Mouse (Mus musculus) neural tube, embryonic 14.5 days (tissue): ENCODE results near the gene Ywhah. TPM values are rescaled to one million over a fixed set of nuclear protein-coding genes. Genes with fewer than 3 reads are reported as not detected.

Experiments
- ATAC-seq: fragments of 200-750 bp; cut with Nextera tagmentation; 2 replicates; pipeline ENCODE4 v1.8.0; 2017; ENCODE audit warnings: low read depth, mild to moderate bottlenecking, moderate TSS enrichment, moderate library complexity
- H3K27ac ChIP-seq: fragments of 300-500 bp; sonication (generic); 2 replicates; pipeline ENCODE4 v1.5.1; 2014; ENCODE audit warnings: low read depth, mild to moderate bottlenecking, control low read depth, low read length, moderate library complexity, mixed read lengths
- H3K27me3 ChIP-seq: fragments of 300-500 bp; sonication (generic); 2 replicates; pipeline ENCODE4 v1.6.1; 2014; ENCODE audit warnings: low read length; ENCODE audit not compliant: control insufficient read depth, insufficient read depth
- H3K36me3 ChIP-seq: fragments of 300-500 bp; sonication (generic); 2 replicates; pipeline ENCODE4 v1.6.1; 2014; ENCODE audit warnings: low read length, mixed read lengths; ENCODE audit not compliant: control insufficient read depth, insufficient read depth
- H3K4me1 ChIP-seq: fragments of 300-500 bp; sonication (generic); 2 replicates; pipeline ENCODE4 v1.6.1; 2014; ENCODE audit warnings: low read length; ENCODE audit not compliant: control insufficient read depth, insufficient read depth
- H3K4me2 ChIP-seq: fragments of 300-500 bp; sonication (generic); 2 replicates; pipeline ENCODE4 v1.6.1; 2014; ENCODE audit warnings: mild to moderate bottlenecking, low read depth, low read length, control low read depth
- H3K4me3 ChIP-seq: fragments of 300-500 bp; sonication (generic); 2 replicates; pipeline ENCODE4 v1.5.1; 2014; ENCODE audit warnings: low read depth, low read length, control low read depth, mixed read lengths
- H3K9ac ChIP-seq: fragments of 300-500 bp; sonication (generic); replicated peaks from 2 replicates; pipeline ENCODE4 v1.6.1; 2014; ENCODE audit warnings: low read depth, mild to moderate bottlenecking, control low read depth, low read length, mixed read lengths
- H3K9me3 ChIP-seq: fragments of 300-500 bp; sonication (generic); 2 replicates; pipeline ENCODE4 v1.6.1; 2016; ENCODE audit warnings: low read length; ENCODE audit not compliant: control insufficient read depth
- WGBS: fragments of 180-500 bp; shearing (Covaris S2); extraction: QIAGEN DNeasy Blood & Tissue Kit; methylation state at CpG from one replicate; pipeline ENCODE4 v1.1.7; 2014; 5-methylcytosine and 5-hydroxymethylcytosine counted together
- polyA plus RNA-seq: library from polyadenylated mRNA; unstranded; fragments of >200 nt; fragmentation: Nextera tagmentation; extraction: Ambion mirVana; gene quantifications from 2 replicates; pipeline ENCODE4 v1.2.1, GENCODE M21; 2014

Ywhah gene
- 776 and 794 TPM in 2 replicates for polyA plus RNA-seq

DNA sequence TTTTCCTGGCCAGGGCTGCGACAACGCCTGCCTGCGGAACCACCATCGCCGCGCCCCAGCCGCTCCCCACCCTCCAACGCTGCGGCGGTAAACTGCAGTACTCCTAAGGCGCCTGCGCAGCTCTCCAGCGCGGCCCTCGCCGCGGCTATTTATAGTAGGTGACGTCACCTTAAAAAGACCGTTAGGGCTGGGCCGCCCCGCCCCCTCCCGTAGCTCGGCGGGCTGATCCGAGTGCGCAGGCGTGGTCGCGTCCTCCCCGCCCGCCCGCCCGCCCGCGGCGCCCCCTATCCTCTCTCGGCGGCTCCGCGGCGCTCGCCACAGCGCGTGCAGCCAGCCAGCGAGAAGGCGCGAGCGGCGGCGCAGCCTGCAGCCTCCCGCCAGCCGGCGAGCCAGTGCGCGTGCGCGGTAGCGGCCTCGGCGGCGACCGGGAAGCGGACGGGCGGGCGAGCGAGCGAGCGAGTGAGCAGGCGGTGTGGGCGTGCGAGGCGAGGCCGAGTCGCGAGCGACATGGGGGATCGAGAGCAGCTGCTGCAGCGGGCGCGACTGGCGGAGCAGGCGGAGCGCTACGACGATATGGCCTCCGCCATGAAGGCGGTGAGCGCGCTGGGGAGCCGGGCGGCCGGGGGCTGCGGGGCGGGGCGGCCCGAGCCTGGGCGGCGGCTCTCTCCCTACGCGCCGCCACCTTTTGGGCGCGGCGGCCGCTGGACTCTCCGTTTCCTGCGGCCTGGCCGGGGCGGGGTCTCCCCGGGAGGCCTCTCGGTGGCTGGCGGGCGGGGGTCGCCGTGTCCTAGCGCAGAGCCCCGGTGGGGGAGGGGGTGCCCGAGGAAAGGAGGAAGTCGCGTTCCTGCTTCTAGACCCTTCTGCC is at the start of gene Ywhah:
TSS of gene Ywhah (plus strand) at position 256 of the 865 bp plus-strand sequence.
- H3K4me2 ChIP-seq: peak within 1 kb of the TSS; percentile 87
- peak; percentile 96 for ATAC-seq
- H3K9me3 ChIP-seq: no peaks in the 10 kb centered on the region
- H3K4me3 ChIP-seq: peak within 1 kb of the TSS; percentile 86
- H3K36me3 ChIP-seq: no peaks in the 10 kb centered on the region; the same call in 1 of the 2 replicates
- peak within 1 kb of the TSS; percentile 99 for H3K27ac ChIP-seq
- H3K27me3 ChIP-seq: no peaks in the 10 kb centered on the region
- under 1% methylated on average over 86 of the region's 121 CpGs for WGBS
- peaks cover 41% of the 10 kb centered on the region for H3K4me1 ChIP-seq
- H3K9ac ChIP-seq: peak within 1 kb of the TSS; percentile 97

GRCm38 (mm10) chr5:32976541-32976940 is 42.1 kb upstream of the Ywhah start:
- Histone ChIP-seq H3K4me2 (no peak overlapping the region), H3K9me3 (no peaks in the 10 kb centered on the region), H3K4me1 (no peaks in the 10 kb centered on the region; the same call in 1 of the 2 replicates), H3K4me3 (no peak overlapping the region), H3K36me3 (peaks cover 4% of the 10 kb centered on the region; the same call in 1 of the 2 replicates), H3K27ac (no peak overlapping the region), H3K27me3 (no peaks in the 10 kb centered on the region), H3K9ac (no peak overlapping the region)
- 93% methylated on average over 4 of the region's 4 CpGs for WGBS
- no peak for ATAC-seq

DNA sequence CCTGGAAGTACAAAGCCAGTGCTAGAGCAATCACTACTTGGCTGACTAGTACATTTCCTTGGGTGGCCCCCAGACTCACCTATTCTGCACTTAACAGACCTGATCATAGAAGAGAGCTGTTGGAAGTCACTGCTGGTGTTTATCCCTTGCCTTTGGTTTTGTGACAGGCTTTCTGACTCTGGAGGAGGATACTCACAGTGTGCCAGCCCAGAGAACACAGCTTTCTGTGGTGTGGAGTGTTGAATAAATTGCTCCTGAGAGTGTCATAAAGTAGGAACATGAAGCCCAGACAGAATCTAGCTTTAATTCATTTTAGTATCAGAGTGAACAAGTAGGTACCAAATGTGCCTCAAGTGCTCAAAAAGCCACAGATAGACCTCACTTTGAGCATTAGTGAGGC is 41.4 kb upstream of the Ywhah start:
- Histone ChIP-seq H3K4me1 (no peaks in the 10 kb centered on the region; the same call in 1 of the 2 replicates), H3K4me3 (no peak overlapping the region), H3K9me3 (no peaks in the 10 kb centered on the region), H3K4me2 (no peak overlapping the region), H3K9ac (no peak overlapping the region), H3K36me3 (peaks cover 4% of the 10 kb centered on the region; the same call in 1 of the 2 replicates), H3K27ac (no peak overlapping the region), H3K27me3 (no peaks in the 10 kb centered on the region)
- ATAC-seq: no peak

DNA sequence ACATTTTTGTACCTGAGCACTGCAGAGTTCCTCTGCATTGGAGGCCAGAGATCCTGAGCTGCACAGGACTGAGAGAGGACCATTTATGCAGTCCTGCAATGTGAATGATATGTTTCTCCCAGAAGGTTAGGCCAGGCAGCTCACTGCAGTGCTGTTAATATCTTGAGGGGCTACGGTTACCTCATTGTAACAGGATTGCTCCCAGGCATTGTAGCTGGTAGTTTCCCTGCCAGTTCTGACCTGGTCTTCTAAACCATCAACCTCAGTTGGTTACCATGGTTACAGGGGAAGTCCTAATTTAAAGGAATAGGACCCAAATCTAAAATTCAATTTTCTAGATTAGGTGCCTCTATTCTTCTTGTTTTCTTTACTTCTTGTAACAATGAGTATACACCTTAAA is 33.2 kb upstream of the Ywhah start:
- H3K27ac ChIP-seq: no peak overlapping the region

GRCm38 (mm10) chr5:32987873-32988272 is 30.7 kb upstream of the Ywhah start:
- no peak overlapping the region for H3K27ac ChIP-seq
- peak; percentile 67; the same call in 1 of the 2 replicates for ATAC-seq

More for the DNA sequence above, 33.2 kb upstream of the Ywhah start:
- Histone ChIP-seq H3K9me3 (no peaks in the 10 kb centered on the region), H3K4me3 (no peak overlapping the region), H3K9ac (no peak overlapping the region), H3K27me3 (no peaks in the 10 kb centered on the region), H3K4me2 (no peak overlapping the region), H3K36me3 (peaks cover 9% of the 10 kb centered on the region; the same call in 1 of the 2 replicates), H3K4me1 (no peaks in the 10 kb centered on the region)
- WGBS: 46% methylated on average over 1 of the region's 1 CpGs
- ATAC-seq: no peak

GRCm38 (mm10) chr5:32989959-32990640 is 28.5 kb upstream of the Ywhah start:
- H3K4me1 ChIP-seq: no peaks in the 10 kb centered on the region
- no peak for ATAC-seq
- 83% methylated on average over 13 of the region's 13 CpGs for WGBS
- H3K4me3 ChIP-seq: no peak overlapping the region
- no peaks in the 10 kb centered on the region for H3K36me3 ChIP-seq
- H3K9ac ChIP-seq: no peak overlapping the region
- H3K4me2 ChIP-seq: no peak overlapping the region
- no peaks in the 10 kb centered on the region for H3K9me3 ChIP-seq
- no peaks in the 10 kb centered on the region for H3K27me3 ChIP-seq
- H3K27ac ChIP-seq: no peak overlapping the region

More at GRCm38 (mm10) chr5:32987873-32988272, 30.7 kb upstream of the Ywhah start:
- H3K9ac ChIP-seq: no peak overlapping the region
- H3K4me2 ChIP-seq: no peak overlapping the region
- no peak overlapping the region for H3K4me3 ChIP-seq
- no peaks in the 10 kb centered on the region for H3K27me3 ChIP-seq
- H3K9me3 ChIP-seq: no peaks in the 10 kb centered on the region
- H3K4me1 ChIP-seq: no peaks in the 10 kb centered on the region
- 38% methylated on average over 1 of the region's 1 CpGs for WGBS
- H3K36me3 ChIP-seq: peaks cover 5% of the 10 kb centered on the region; the same call in 1 of the 2 replicates

DNA sequence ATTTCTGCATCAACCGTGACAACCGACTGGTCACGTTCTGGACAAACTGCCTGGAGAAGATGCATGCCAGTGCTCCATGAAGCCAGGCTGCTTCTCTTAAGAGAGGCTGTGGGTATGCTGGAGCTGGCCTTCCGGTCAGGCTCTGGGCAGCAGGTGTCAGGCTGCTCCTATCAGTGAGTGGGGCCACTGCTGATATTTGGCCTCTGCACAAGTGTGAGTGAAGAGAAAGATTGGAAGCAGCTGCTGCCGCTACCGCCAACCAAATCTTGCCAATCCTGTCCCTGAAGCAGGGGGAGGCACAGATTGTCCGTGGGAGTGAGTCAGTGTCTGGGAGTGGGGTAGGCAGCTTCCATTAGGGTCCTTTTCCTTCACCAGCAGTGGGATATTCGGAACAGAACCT is 27.5 kb upstream of the Ywhah start:
- no peak for ATAC-seq

DNA sequence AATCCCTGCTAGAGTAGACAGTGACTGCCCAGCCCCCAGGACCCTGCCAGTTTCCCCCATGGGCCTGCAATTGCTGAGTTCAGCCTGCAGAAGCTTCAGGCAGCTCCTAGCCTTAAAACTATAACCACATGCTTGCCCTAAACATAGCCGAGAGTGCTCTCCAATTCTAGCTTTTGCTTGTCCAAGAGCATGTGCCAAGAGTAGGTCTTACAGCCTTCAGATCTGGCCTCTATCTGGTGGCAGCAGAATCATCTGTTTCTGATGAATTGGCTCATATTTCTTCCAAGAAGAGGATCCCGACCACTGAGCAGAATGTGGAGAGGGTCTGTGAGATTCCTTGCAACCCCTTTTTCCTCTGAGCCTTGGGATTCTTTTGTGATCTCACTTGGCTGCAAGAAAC is 24.1 kb upstream of the Ywhah start:
- H3K9ac ChIP-seq: no peak overlapping the region
- no peaks in the 10 kb centered on the region for H3K9me3 ChIP-seq
- H3K27me3 ChIP-seq: no peaks in the 10 kb centered on the region
- H3K27ac ChIP-seq: 0 out of 2 replicates have a peak overlapping the region, but pooled peaks have one; percentile 10
- ATAC-seq: no peak
- WGBS: 57% methylated on average over 2 of the region's 2 CpGs
- peaks cover 8% of the 10 kb centered on the region; the same call in 1 of the 2 replicates for H3K4me1 ChIP-seq
- H3K36me3 ChIP-seq: no peaks in the 10 kb centered on the region
- no peak overlapping the region for H3K4me2 ChIP-seq
- no peak overlapping the region for H3K4me3 ChIP-seq

More for the DNA sequence above, 27.5 kb upstream of the Ywhah start:
- Histone ChIP-seq H3K4me3 (no peak overlapping the region), H3K9me3 (no peaks in the 10 kb centered on the region), H3K4me2 (no peak overlapping the region), H3K36me3 (no peaks in the 10 kb centered on the region), H3K27ac (no peak overlapping the region), H3K4me1 (0 out of 2 replicates have a peak, but pooled peaks cover 3% of the 10 kb centered on the region), H3K9ac (no peak overlapping the region), H3K27me3 (no peaks in the 10 kb centered on the region)
- 82% methylated on average over 8 of the region's 8 CpGs for WGBS
